Mouse (Mus musculus) cortical plate, adult 2 months (tissue): ENCODE results near the gene Xbp1.

Source experiments
- CTCF ChIP-seq: fragments of 200-500 bp; IDR thresholded peaks from 2 replicates; pipeline ENCODE4 v1.5.1; 2011; ENCODE audit warnings: mild to moderate bottlenecking, control low read depth, low read length; ENCODE audit not compliant: insufficient read depth; ENCODE audit errors: extremely low read depth
- POLR2A ChIP-seq: fragments of 200-500 bp; IDR thresholded peaks from 2 replicates; pipeline ENCODE4 v1.6.1; 2011; ENCODE audit warnings: mild to moderate bottlenecking, low read length, control low read depth; ENCODE audit not compliant: insufficient read depth; ENCODE audit errors: extremely low read depth

DNA sequence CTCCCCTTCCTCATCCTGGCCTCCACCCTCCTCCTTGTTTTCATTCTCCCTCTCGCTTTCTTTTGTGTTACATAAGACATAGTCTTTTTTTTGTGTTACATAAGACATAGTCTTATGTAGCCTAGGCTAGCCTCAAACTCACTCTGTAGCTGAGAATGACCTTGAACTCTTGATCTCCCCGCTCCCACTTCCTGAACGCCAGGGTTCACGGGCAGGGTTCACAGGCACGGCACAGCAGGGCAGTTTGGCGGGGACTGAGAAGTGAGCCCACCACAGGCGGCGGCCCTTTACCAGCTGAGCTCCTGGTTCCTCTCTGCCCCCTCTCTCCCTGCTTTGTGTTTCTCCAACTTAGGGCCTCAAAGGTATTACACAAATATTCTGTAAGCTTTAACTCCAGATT is 7.5 kb upstream of the Xbp1 start:
- TF ChIP-seq POLR2A (no peak), CTCF (no peak)
